Mouse (Mus musculus): ENCODE results near the gene Actn4. TPM values are rescaled to one million over a fixed set of nuclear protein-coding genes. Genes with fewer than 3 reads are reported as not detected.

The Actn4 gene
- total and polyA plus RNA-seq, 2 experiments = 47.4 to 125 TPM

DNA sequence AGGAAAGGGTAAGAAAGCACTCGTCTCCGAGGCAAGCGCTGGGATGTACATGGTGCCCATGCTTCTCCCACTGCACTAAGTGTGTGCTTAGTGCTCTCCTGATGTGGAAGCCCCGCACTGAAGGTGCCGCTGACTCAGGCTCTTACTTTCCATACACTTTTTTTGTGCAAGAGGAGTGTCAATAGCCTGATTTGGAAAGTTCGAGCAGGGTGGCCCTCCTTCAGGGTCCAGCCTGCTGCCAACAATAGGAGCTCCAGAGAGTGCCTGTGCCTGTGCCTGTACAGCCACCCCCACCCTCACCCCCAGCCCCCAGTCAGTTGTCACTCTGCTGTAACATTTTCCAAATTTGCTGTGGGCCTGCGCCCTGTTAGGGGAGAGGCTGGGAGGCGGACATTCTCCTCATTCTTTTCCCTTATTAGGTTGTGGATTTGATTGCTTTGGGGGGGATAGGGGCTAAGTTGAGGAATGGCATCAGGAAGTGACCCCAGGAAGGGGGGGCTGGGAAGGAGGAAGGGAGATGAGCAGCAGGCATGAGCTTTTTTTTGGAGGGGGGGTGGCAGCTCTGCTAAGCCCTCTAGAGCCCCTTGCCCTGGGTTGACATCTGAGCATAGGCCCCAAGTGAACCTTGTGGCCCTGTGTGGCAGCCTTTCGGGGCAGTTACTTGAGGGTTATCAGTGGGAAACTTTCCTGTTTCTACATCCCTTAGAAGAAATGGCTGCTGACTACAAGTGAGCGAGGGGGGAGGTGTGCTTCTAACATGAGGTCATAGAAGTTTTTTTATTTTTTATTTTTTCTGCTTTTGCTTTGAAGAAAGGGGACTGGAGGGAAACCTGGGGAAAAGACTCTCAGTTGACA is 16.5 kb downstream of the Actn4 start:
- H3K9ac ChIP-seq (ENCODE audit: low read depth, low read length) = no peak overlapping the region
- peaks cover 39% of the 10 kb centered on the region for H3K4me1 ChIP-seq (ENCODE audit: control insufficient read depth, insufficient read depth, low read length)
- DNase-seq (ENCODE audit: extremely low read depth, low read depth, low spot score) = no peak
- H3K79me2 ChIP-seq (ENCODE audit: control insufficient read depth, insufficient read depth, low read length) = peaks cover 54% of the 10 kb centered on the region; the same call in 1 of the 2 replicates
- no peak overlapping the region for H3K4me3 ChIP-seq (ENCODE audit: insufficient read depth, low read depth, low read length)
- 72% methylated on average over 10 of the region's 10 CpGs for WGBS
- no peaks in the 10 kb centered on the region for H3K27me3 ChIP-seq (ENCODE audit: control insufficient read depth, insufficient read depth, low read length)
- peaks cover 2% of the 10 kb centered on the region; the same call in 1 of the 2 replicates for H3K36me3 ChIP-seq (ENCODE audit: control insufficient read depth, insufficient read depth, low read length)
- TF ChIP-seq CTCF (IDR thresholded peaks at IDR 0.05; ENCODE audit: low read depth, low read length) = no peak
- TF ChIP-seq POLR2A (IDR thresholded peaks at IDR 0.05; ENCODE audit: extremely low read depth, insufficient read depth, low read length) = no peak
- peak overlapping the region; percentile 70 for H3K27ac ChIP-seq (replicated peaks; ENCODE audit: insufficient read depth, low read depth, low read length)

DNA sequence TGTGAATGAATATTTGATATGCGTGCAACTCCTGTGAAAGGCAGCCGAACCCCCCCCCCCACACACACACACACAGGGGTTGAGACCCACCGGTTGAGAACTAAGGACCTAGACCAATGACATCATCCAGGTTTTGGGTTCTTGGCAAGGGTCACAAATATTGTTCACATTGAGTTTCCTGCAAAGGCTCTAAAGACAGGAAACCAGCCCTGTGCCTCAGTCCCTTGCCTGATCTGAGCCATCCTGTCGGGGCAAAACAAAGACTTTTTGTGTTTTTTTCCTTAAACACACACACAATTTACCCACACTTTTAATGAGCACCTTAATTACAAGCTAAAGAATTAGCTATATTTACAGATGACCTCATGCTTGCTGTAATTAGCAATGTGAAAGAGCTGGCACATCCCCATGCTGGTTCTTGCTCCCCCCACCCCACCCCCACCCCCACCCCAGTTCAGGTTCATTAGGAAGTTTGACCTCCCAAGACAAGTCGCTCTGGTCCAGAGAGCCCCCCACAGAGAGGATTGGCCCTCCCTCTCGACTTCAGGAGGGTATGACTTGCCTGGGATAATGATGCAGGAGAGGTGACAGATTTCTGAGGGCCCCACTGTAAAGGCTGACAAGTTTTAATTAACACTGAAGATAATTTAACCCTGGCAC is 17.3 kb downstream of the Actn4 start:
- WGBS = 69% methylated on average over 6 of the region's 6 CpGs
- no peak for DNase-seq (ENCODE audit: extremely low read depth, low read depth, low spot score)

DNA sequence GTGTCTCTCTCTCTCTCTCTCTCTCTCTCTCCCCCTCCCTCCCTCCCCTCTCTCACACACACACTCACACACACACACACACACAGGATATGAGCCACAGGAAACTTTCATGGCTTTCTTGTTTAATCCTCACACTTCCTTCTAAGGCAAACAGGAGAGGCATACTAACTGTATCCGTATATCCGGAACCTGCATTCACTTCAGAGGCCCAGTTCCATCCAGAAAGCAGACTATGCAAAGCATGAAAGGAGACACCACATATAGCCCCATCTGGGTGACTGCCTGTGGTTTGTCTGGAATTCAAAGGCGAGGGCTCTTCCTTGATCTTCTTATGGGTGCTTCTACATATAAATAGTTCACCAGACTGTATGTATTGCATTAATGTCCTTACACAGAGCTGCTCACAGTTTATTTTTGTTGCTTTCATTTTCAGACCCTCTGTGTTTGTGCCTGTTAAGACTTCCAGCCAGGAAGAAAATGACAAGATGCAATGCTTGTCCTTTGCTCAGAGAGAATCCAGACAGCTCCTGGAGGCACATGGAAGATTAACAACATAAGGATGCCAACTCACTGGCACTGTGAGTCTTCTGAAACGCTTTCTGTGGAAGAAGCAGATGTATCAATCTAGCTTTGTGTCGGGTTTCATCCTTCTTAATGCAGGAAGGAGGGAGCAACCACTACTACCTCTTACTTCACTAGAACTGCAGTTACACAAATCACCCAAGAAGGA is 18.5 kb downstream of the Actn4 start:
- TF ChIP-seq CTCF (IDR thresholded peaks at IDR 0.05; ENCODE audit: low read depth, low read length) = no peak
- no peak for TF ChIP-seq POLR2A (IDR thresholded peaks at IDR 0.05; ENCODE audit: extremely low read depth, insufficient read depth, low read length)
- no peak overlapping the region for H3K9ac ChIP-seq (ENCODE audit: low read depth, low read length)
- H3K36me3 ChIP-seq (ENCODE audit: control insufficient read depth, insufficient read depth, low read length) = no peaks in the 10 kb centered on the region
- no peak overlapping the region for H3K27ac ChIP-seq (replicated peaks; ENCODE audit: insufficient read depth, low read depth, low read length)
- H3K4me3 ChIP-seq (ENCODE audit: insufficient read depth, low read depth, low read length) = no peak overlapping the region
- H3K27me3 ChIP-seq (ENCODE audit: control insufficient read depth, insufficient read depth, low read length) = no peaks in the 10 kb centered on the region
- peaks cover 49% of the 10 kb centered on the region for H3K4me1 ChIP-seq (ENCODE audit: control insufficient read depth, insufficient read depth, low read length)
- 70% methylated on average over 5 of the region's 5 CpGs for WGBS
- no peak for DNase-seq (ENCODE audit: extremely low read depth, low read depth, low spot score)
- peaks cover 58% of the 10 kb centered on the region; the same call in 1 of the 2 replicates for H3K79me2 ChIP-seq (ENCODE audit: control insufficient read depth, insufficient read depth, low read length)

More for the DNA sequence above, 17.3 kb downstream of the Actn4 start:
- TF ChIP-seq POLR2A (IDR thresholded peaks at IDR 0.05; ENCODE audit: extremely low read depth, insufficient read depth, low read length) (no peak), CTCF (IDR thresholded peaks at IDR 0.05; ENCODE audit: low read depth, low read length) (no peak)
- Histone ChIP-seq H3K9ac (ENCODE audit: low read depth, low read length) (no peak overlapping the region), H3K79me2 (ENCODE audit: control insufficient read depth, insufficient read depth, low read length) (peaks cover 58% of the 10 kb centered on the region; the same call in 1 of the 2 replicates), H3K36me3 (ENCODE audit: control insufficient read depth, insufficient read depth, low read length) (peaks cover 2% of the 10 kb centered on the region; the same call in 1 of the 2 replicates), H3K27me3 (ENCODE audit: control insufficient read depth, insufficient read depth, low read length) (no peaks in the 10 kb centered on the region), H3K27ac (replicated peaks; ENCODE audit: insufficient read depth, low read depth, low read length) (peak overlapping the region; percentile 64), H3K4me1 (ENCODE audit: control insufficient read depth, insufficient read depth, low read length) (peaks cover 43% of the 10 kb centered on the region), H3K4me3 (ENCODE audit: insufficient read depth, low read depth, low read length) (no peak overlapping the region)

DNA sequence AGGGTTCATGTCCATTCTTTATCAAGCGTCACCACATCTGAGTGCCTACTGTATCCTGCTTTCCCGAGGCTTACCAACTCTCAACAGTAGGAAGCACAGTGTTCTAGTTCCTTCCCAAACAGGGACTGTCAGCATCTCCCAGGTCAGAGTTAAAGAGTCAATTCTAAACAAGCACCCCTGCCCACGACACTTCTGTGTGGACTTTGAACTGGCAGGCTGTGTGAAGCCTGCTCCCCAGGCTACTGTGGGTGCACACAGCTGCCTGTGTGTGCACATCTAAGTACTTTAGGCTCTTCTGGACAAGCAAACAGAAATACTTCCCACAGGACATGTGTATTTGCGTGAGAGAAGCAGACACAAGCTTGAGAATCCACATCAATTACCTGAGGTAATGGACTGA is 20.6 kb downstream of the Actn4 start:
- TF ChIP-seq CTCF (IDR thresholded peaks at IDR 0.05; ENCODE audit: low read depth, low read length) (no peak), POLR2A (IDR thresholded peaks at IDR 0.05; ENCODE audit: extremely low read depth, insufficient read depth, low read length) (no peak)
- Histone ChIP-seq H3K4me3 (ENCODE audit: insufficient read depth, low read depth, low read length) (no peak overlapping the region), H3K79me2 (ENCODE audit: control insufficient read depth, insufficient read depth, low read length) (peaks cover 59% of the 10 kb centered on the region; the same call in 1 of the 2 replicates), H3K9ac (ENCODE audit: low read depth, low read length) (peak overlapping the region; percentile 18; the same call in 1 of the 2 replicates), H3K36me3 (ENCODE audit: control insufficient read depth, insufficient read depth, low read length) (no peaks in the 10 kb centered on the region), H3K27ac (replicated peaks; ENCODE audit: insufficient read depth, low read depth, low read length) (peak overlapping the region; percentile 42), H3K4me1 (ENCODE audit: control insufficient read depth, insufficient read depth, low read length) (peaks cover 51% of the 10 kb centered on the region), H3K27me3 (ENCODE audit: control insufficient read depth, insufficient read depth, low read length) (no peaks in the 10 kb centered on the region)
- DNase-seq (ENCODE audit: extremely low read depth, low read depth, low spot score) = peak; percentile 74
- 18% methylated on average over 4 of the region's 4 CpGs for WGBS

DNA sequence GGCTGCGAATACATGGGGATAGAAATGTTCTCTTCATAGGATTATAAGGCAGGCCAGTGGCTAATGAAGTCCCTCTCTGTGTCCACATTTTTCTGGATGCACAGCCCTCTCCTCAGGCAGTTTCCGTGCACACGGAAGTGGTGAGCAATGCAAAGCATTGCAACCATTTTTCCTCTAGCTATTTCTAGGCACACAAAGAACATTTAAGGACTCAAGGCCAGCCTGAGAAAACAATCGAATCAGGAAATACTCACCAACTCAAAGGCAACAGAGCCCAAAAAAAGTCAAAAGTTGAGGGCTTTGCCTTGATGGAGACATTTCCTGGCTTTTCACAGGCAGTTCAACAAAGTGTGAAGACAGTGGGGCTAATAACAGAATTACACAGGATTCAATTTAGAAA is 21.0 kb downstream of the Actn4 start:
- Histone ChIP-seq H3K9ac (ENCODE audit: low read depth, low read length) (no peak overlapping the region; the same call in 1 of the 2 replicates), H3K79me2 (ENCODE audit: control insufficient read depth, insufficient read depth, low read length) (peaks cover 59% of the 10 kb centered on the region; the same call in 1 of the 2 replicates), H3K27ac (replicated peaks; ENCODE audit: insufficient read depth, low read depth, low read length) (peak overlapping the region; percentile 42), H3K27me3 (ENCODE audit: control insufficient read depth, insufficient read depth, low read length) (no peaks in the 10 kb centered on the region), H3K4me3 (ENCODE audit: insufficient read depth, low read depth, low read length) (no peak overlapping the region), H3K4me1 (ENCODE audit: control insufficient read depth, insufficient read depth, low read length) (peaks cover 51% of the 10 kb centered on the region), H3K36me3 (ENCODE audit: control insufficient read depth, insufficient read depth, low read length) (no peaks in the 10 kb centered on the region)
- no peak for TF ChIP-seq CTCF (IDR thresholded peaks at IDR 0.05; ENCODE audit: low read depth, low read length)
- no peak for TF ChIP-seq POLR2A (IDR thresholded peaks at IDR 0.05; ENCODE audit: extremely low read depth, insufficient read depth, low read length)
- WGBS = 51% methylated on average over 4 of the region's 4 CpGs
- no peak for DNase-seq (ENCODE audit: extremely low read depth, low read depth, low spot score)

Measured in liver, adult 2 months (tissue).